Mouse (Mus musculus) ZHBTc4 (cell line): ENCODE measurements at regions not wholly inside any gene's neighbourhood (a gene's known extent, or its start where the extent isn't known, plus 50 kb on each side); places are given as distances from the start of the nearest gene placed in this dataset.
"Not testable (repeated sequence)": the region's sequence is repeated elsewhere in the genome, so short reads cannot be mapped to it uniquely, and the experiment has no call there.

Source experiments
- DNase-seq: peaks from one replicate; pipeline ENCODE4 v3.0.0-alpha.2; 2011; ENCODE audit warnings: low read depth, low spot score

GRCm38 (mm10) chr3:6886200-6887052, 266.2 kb upstream of the 1700008P02Rik start:
- DNase-seq: no peak

- DNase-seq: no peak
Measured at GRCm38 (mm10) chr3:6883401-6883800, 263.2 kb upstream of the 1700008P02Rik start.

GRCm38 (mm10) chr3:6876265-6876664, 256.0 kb upstream of the 1700008P02Rik start:
- no peak for DNase-seq

GRCm38 (mm10) chr3:6872170-6872569, 251.9 kb upstream of the 1700008P02Rik start:
- DNase-seq: no peak

- DNase-seq: no peak
Measured at GRCm38 (mm10) chr3:6871752-6872151, 251.5 kb upstream of the 1700008P02Rik start.

GRCm38 (mm10) chr3:6866148-6866483, 245.9 kb upstream of the 1700008P02Rik start:
- DNase-seq: no peak

- DNase-seq: no peak
Measured at GRCm38 (mm10) chr3:6865462-6866147, 245.4 kb upstream of the 1700008P02Rik start.

- no peak for DNase-seq
Measured at GRCm38 (mm10) chr3:6859866-6860180, 239.6 kb upstream of the 1700008P02Rik start.

GRCm38 (mm10) chr3:6858982-6859865, 239.0 kb upstream of the 1700008P02Rik start:
- DNase-seq: no peak

- DNase-seq: no peak
Measured at GRCm38 (mm10) chr3:6819332-6819731, 199.1 kb upstream of the 1700008P02Rik start.

- DNase-seq: no peak
Measured at GRCm38 (mm10) chr3:6812346-6812745, 192.1 kb upstream of the 1700008P02Rik start.

- DNase-seq: no peak
Measured at GRCm38 (mm10) chr3:6809381-6809950, 189.2 kb upstream of the 1700008P02Rik start.

- not testable (repeated sequence) for DNase-seq
Measured at GRCm38 (mm10) chr3:6800092-6800716, 180.0 kb upstream of the 1700008P02Rik start.

- DNase-seq: peak; percentile 56
Measured at GRCm38 (mm10) chr3:6768506-6768905, 148.3 kb upstream of the 1700008P02Rik start.

- peak; percentile 90 for DNase-seq
Measured at GRCm38 (mm10) chr3:6768085-6768484, 147.8 kb upstream of the 1700008P02Rik start.

- no peak for DNase-seq
Measured at GRCm38 (mm10) chr3:6759172-6759571, 138.9 kb upstream of the 1700008P02Rik start.

- no peak for DNase-seq
Measured at GRCm38 (mm10) chr3:6757562-6757961, 137.3 kb upstream of the 1700008P02Rik start.

GRCm38 (mm10) chr3:6750746-6751145, 130.5 kb upstream of the 1700008P02Rik start:
- DNase-seq: peak; percentile 39

GRCm38 (mm10) chr3:6731372-6732297, 111.4 kb upstream of the 1700008P02Rik start:
- no peak for DNase-seq

- DNase-seq: no peak
Measured at GRCm38 (mm10) chr3:6730066-6730465, 109.8 kb upstream of the 1700008P02Rik start.
